Mouse (Mus musculus): ENCODE measurements around the gene Gm45233. TPM values are rescaled to one million over a fixed set of nuclear protein-coding genes. Genes with fewer than 3 reads are reported as not detected.

The Gm45233 gene
- polyA plus RNA-seq, 1 experiment, result 0.75 TPM

- peaks cover 11% of the 10 kb centered on the region for H3K27me3 ChIP-seq (replicated peaks)
- H3K4me3 ChIP-seq (replicated peaks), result peak overlapping the region; percentile 96
Observed at GRCm38 (mm10) chr7:43464864-43465343, 21.0 kb downstream of the Gm45233 start.

GRCm38 (mm10) chr7:43465344-43466098, 21.6 kb downstream of the Gm45233 start:
- Histone ChIP-seq H3K4me1 (peaks cover 39% of the 10 kb centered on the region), H3K4me3 (replicated peaks) (peak overlapping the region; percentile 96), H3K27me3 (replicated peaks) (peaks cover 11% of the 10 kb centered on the region), H3K36me3 (replicated peaks; ENCODE audit: low read length) (peaks cover 19% of the 10 kb centered on the region), H3K9me3 (no peaks in the 10 kb centered on the region)
- TF ChIP-seq FLI1 (IDR thresholded peaks at IDR 0.05; ENCODE audit: low read length) (no peak), GATA1 (IDR thresholded peaks at IDR 0.05; ENCODE audit: borderline replicate concordance, low read length) (no peak)

More at GRCm38 (mm10) chr7:43464864-43465343, 21.0 kb downstream of the Gm45233 start:
- Histone ChIP-seq H3K9me3 (no peaks in the 10 kb centered on the region), H3K4me1 (peaks cover 42% of the 10 kb centered on the region), H3K36me3 (replicated peaks; ENCODE audit: low read length) (peaks cover 19% of the 10 kb centered on the region)
- TF ChIP-seq GATA1 (IDR thresholded peaks at IDR 0.05; ENCODE audit: borderline replicate concordance, low read length), result no peak
- TF ChIP-seq FLI1 (IDR thresholded peaks at IDR 0.05; ENCODE audit: low read length), result no peak

- Histone ChIP-seq H3K9me3 (no peaks in the 10 kb centered on the region), H3K36me3 (replicated peaks; ENCODE audit: low read length) (peaks cover 26% of the 10 kb centered on the region), H3K4me3 (replicated peaks) (peak overlapping the region; percentile 96), H3K27me3 (replicated peaks) (peaks cover 11% of the 10 kb centered on the region), H3K4me1 (peaks cover 37% of the 10 kb centered on the region)
- TF ChIP-seq FLI1 (IDR thresholded peaks at IDR 0.05; ENCODE audit: low read length), result no peak
- TF ChIP-seq GATA1 (IDR thresholded peaks at IDR 0.05; ENCODE audit: borderline replicate concordance, low read length), result no peak
Observed at GRCm38 (mm10) chr7:43466099-43466694, 22.3 kb downstream of the Gm45233 start.

GRCm38 (mm10) chr7:43470373-43470772, 26.4 kb downstream of the Gm45233 start:
- peaks cover 24% of the 10 kb centered on the region for H3K27me3 ChIP-seq (replicated peaks)
- peaks cover 31% of the 10 kb centered on the region for H3K36me3 ChIP-seq (replicated peaks; ENCODE audit: low read length)
- no peaks in the 10 kb centered on the region for H3K9me3 ChIP-seq
- H3K4me1 ChIP-seq, result peaks cover 15% of the 10 kb centered on the region
- TF ChIP-seq FLI1 (IDR thresholded peaks at IDR 0.05; ENCODE audit: low read length) (no peak), GATA1 (IDR thresholded peaks at IDR 0.05; ENCODE audit: borderline replicate concordance, low read length) (no peak)
- H3K4me3 ChIP-seq (replicated peaks), result no peak overlapping the region

GRCm38 (mm10) chr7:43475706-43476105, 31.8 kb downstream of the Gm45233 start:
- H3K27me3 ChIP-seq (replicated peaks), result peaks cover 67% of the 10 kb centered on the region
- H3K4me3 ChIP-seq (replicated peaks), result peak overlapping the region; percentile 56
- peaks cover 16% of the 10 kb centered on the region for H3K4me1 ChIP-seq
- H3K36me3 ChIP-seq (replicated peaks; ENCODE audit: low read length), result peaks cover 10% of the 10 kb centered on the region
- no peaks in the 10 kb centered on the region for H3K9me3 ChIP-seq
- TF ChIP-seq FLI1 (IDR thresholded peaks at IDR 0.05; ENCODE audit: low read length) (no peak), GATA1 (IDR thresholded peaks at IDR 0.05; ENCODE audit: borderline replicate concordance, low read length) (no peak)

- Histone ChIP-seq H3K4me3 (replicated peaks) (no peak overlapping the region), H3K4me1 (peaks cover 16% of the 10 kb centered on the region), H3K36me3 (replicated peaks; ENCODE audit: low read length) (peaks cover 3% of the 10 kb centered on the region), H3K9me3 (no peaks in the 10 kb centered on the region), H3K27me3 (replicated peaks) (peaks cover 67% of the 10 kb centered on the region)
- no peak for TF ChIP-seq FLI1 (IDR thresholded peaks at IDR 0.05; ENCODE audit: low read length)
- no peak for TF ChIP-seq GATA1 (IDR thresholded peaks at IDR 0.05; ENCODE audit: borderline replicate concordance, low read length)
Observed at GRCm38 (mm10) chr7:43476376-43476775, 32.4 kb downstream of the Gm45233 start.

GRCm38 (mm10) chr7:43481191-43481590, 37.3 kb downstream of the Gm45233 start:
- Histone ChIP-seq H3K4me1 (peaks cover 9% of the 10 kb centered on the region; the same call in 1 of the 2 replicates), H3K4me3 (replicated peaks) (no peak overlapping the region), H3K27me3 (replicated peaks) (peaks cover 48% of the 10 kb centered on the region), H3K36me3 (replicated peaks; ENCODE audit: low read length) (no peaks in the 10 kb centered on the region), H3K9me3 (no peaks in the 10 kb centered on the region)
- no peak for TF ChIP-seq GATA1 (IDR thresholded peaks at IDR 0.05; ENCODE audit: borderline replicate concordance, low read length)
- no peak for TF ChIP-seq FLI1 (IDR thresholded peaks at IDR 0.05; ENCODE audit: low read length)

GRCm38 (mm10) chr7:43482090-43482716, 38.3 kb downstream of the Gm45233 start:
- Histone ChIP-seq H3K9me3 (no peaks in the 10 kb centered on the region), H3K27me3 (replicated peaks) (peaks cover 41% of the 10 kb centered on the region), H3K36me3 (replicated peaks; ENCODE audit: low read length) (no peaks in the 10 kb centered on the region), H3K4me3 (replicated peaks) (no peak overlapping the region), H3K4me1 (peaks cover 4% of the 10 kb centered on the region; the same call in 1 of the 2 replicates)
- TF ChIP-seq FLI1 (IDR thresholded peaks at IDR 0.05; ENCODE audit: low read length), result no peak
- no peak for TF ChIP-seq GATA1 (IDR thresholded peaks at IDR 0.05; ENCODE audit: borderline replicate concordance, low read length)

GRCm38 (mm10) chr7:43483236-43483635, 39.3 kb downstream of the Gm45233 start:
- Histone ChIP-seq H3K9me3 (no peaks in the 10 kb centered on the region), H3K36me3 (replicated peaks; ENCODE audit: low read length) (no peaks in the 10 kb centered on the region), H3K27me3 (replicated peaks) (peaks cover 40% of the 10 kb centered on the region), H3K4me1 (peaks cover 4% of the 10 kb centered on the region; the same call in 1 of the 2 replicates), H3K4me3 (replicated peaks) (no peak overlapping the region)
- TF ChIP-seq FLI1 (IDR thresholded peaks at IDR 0.05; ENCODE audit: low read length) (no peak), GATA1 (IDR thresholded peaks at IDR 0.05; ENCODE audit: borderline replicate concordance, low read length) (no peak)

All from megakaryocyte, embryonic 14.5 days (primary cell).